Mouse (Mus musculus): ENCODE measurements around the gene Eya3. TPM values are rescaled to one million over a fixed set of nuclear protein-coding genes. Genes with fewer than 3 reads are reported as not detected.
"Not testable (repeated sequence)": the region's sequence is repeated elsewhere in the genome, so short reads cannot be mapped to it uniquely, and the experiment has no call there.

Gene Eya3
- polyA plus RNA-seq, 2 experiments: 11.5 to 13.5 TPM

- Histone ChIP-seq H3K9me3 (ENCODE audit: control insufficient read depth, low read length) (no peaks in the 10 kb centered on the region), H3K27ac (no peak overlapping the region), H3K9ac (replicated peaks) (no peak overlapping the region), H3K27me3 (ENCODE audit: control insufficient read depth, insufficient read depth, low read length) (peaks cover 6% of the 10 kb centered on the region), H3K4me3 (ENCODE audit: insufficient read depth in 1 of 2, low read depth in 2 of 2, low read length in 2 of 2) (no peak overlapping the region), H3K36me3 (replicated peaks; ENCODE audit: control insufficient read depth, insufficient read depth, low read depth) (no peaks in the 10 kb centered on the region), H3K4me2 (ENCODE audit: low read depth) (no peak overlapping the region), H3K4me1 (replicated peaks; ENCODE audit: control insufficient read depth in 2 of 2, insufficient read depth in 2 of 2, low read length in 1 of 2) (peaks cover 2 to 3% of the 10 kb centered on the region in 2 experiments)
- TF ChIP-seq CTCF (IDR thresholded peaks at IDR 0.05; ENCODE audit: low read depth): no peak
- TF ChIP-seq EP300 (IDR thresholded peaks at IDR 0.05; ENCODE audit: low read depth): no peak
- ATAC-seq (ENCODE audit: insufficient read depth) (no peak), DNase-seq (ENCODE audit: low read depth in 3 of 3, low spot score in 3 of 3) (no peak)
- 64% methylated on average over 6 of the region's 6 CpGs for WGBS (ENCODE audit: insufficient replicate concordance)
Observed at GRCm38 (mm10) chr4:132762602-132763001, 123.8 kb downstream of the Eya3 start.

GRCm38 (mm10) chr4:132763125-132763524, 124.3 kb downstream of the Eya3 start:
- H3K27ac ChIP-seq; H3K27me3 ChIP-seq (ENCODE audit: control insufficient read depth, insufficient read depth, low read length); ATAC-seq (ENCODE audit: insufficient read depth); H3K4me1 ChIP-seq (replicated peaks; ENCODE audit: control insufficient read depth in 2 of 2, insufficient read depth in 2 of 2, low read length in 1 of 2); H3K4me3 ChIP-seq (ENCODE audit: insufficient read depth in 1 of 2, low read depth in 2 of 2, low read length in 2 of 2); H3K36me3 ChIP-seq (replicated peaks; ENCODE audit: control insufficient read depth, insufficient read depth, low read depth); DNase-seq (ENCODE audit: low read depth in 3 of 3, low spot score in 3 of 3); H3K4me2 ChIP-seq (ENCODE audit: low read depth); H3K9ac ChIP-seq (replicated peaks); H3K9me3 ChIP-seq (ENCODE audit: control insufficient read depth, low read length): not testable (repeated sequence)
- WGBS (ENCODE audit: insufficient replicate concordance): 62% methylated on average over 3 of the region's 3 CpGs

DNA sequence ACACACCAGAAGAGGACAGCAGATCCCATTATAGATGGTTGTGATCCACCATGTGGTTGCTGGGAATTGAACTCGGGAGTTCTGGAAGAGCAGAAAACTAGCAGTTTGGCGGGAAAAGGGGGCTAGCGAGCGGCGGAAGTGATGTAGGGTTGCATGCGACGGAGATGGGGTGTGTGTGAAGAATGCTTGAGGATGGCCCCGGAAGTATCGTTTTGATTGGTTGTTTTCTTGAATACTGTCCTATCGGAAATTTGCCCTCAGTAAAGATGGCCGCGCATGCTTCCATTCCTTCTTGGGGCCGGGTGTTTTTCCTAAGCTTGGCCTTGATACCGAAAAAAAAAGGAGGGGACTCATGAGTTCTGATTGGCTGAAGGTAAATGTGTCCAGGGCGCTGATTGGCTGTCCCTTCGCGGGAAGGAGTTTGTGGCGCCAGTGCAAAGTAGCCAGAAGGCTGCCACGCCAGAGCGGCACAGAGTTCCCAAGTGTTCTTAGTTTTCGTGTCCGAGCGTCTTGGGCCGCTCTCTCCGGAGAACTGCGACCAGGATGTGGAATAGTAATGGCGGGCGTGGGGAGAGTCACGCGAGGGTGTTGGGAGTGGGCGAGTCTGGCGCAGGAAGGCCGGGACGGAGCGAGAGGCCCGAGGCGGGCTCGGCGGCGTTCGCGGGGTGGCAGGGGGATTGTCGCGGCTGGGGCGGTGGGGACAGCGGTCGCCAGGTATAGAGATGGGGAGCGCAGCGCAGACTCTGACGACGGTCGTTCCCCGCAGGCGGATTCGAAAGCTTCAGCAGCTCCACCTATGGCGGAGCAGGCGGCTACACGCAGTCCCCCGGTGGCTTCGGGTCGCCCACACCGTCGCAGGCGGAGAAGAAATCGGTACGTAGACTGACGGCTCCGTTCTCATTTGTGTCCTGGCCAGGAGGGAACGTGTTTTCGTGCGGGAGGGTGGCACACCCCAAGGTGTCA, 129.4 kb downstream of the Eya3 start, which contains the start of gene Rpa2:
Rpa2 (plus strand) TSS at position 419 of the 963 bp plus-strand sequence.
- Histone ChIP-seq H3K9me3 (ENCODE audit: control insufficient read depth, low read length) (no peaks in the 10 kb centered on the region), H3K4me2 (ENCODE audit: low read depth) (peak within 1 kb of the TSS; percentile 87), H3K27me3 (ENCODE audit: control insufficient read depth, insufficient read depth, low read length) (no peaks in the 10 kb centered on the region), H3K4me1 (replicated peaks; ENCODE audit: control insufficient read depth in 2 of 2, insufficient read depth in 2 of 2, low read length in 1 of 2) (peaks cover 6 to 8% of the 10 kb centered on the region in 2 experiments), H3K27ac (peak within 1 kb of the TSS; percentile 73), H3K4me3 (ENCODE audit: insufficient read depth in 1 of 2, low read depth in 2 of 2, low read length in 2 of 2) (peak within 1 kb of the TSS; percentile 81 to 90), H3K36me3 (replicated peaks; ENCODE audit: control insufficient read depth, insufficient read depth, low read depth) (peaks cover 32% of the 10 kb centered on the region), H3K9ac (replicated peaks) (peak within 1 kb of the TSS; percentile 96)
- ATAC-seq (ENCODE audit: insufficient read depth): peak; percentile 94
- peak; percentile 100 for DNase-seq (ENCODE audit: low read depth in 3 of 3, low spot score in 3 of 3)
- TF ChIP-seq CTCF (IDR thresholded peaks at IDR 0.05; ENCODE audit: low read depth) (peak; percentile 38), EP300 (IDR thresholded peaks at IDR 0.05; ENCODE audit: low read depth) (peak; percentile 60)
- under 1% methylated on average over 71 of the region's 71 CpGs for WGBS (ENCODE audit: insufficient replicate concordance)

DNA sequence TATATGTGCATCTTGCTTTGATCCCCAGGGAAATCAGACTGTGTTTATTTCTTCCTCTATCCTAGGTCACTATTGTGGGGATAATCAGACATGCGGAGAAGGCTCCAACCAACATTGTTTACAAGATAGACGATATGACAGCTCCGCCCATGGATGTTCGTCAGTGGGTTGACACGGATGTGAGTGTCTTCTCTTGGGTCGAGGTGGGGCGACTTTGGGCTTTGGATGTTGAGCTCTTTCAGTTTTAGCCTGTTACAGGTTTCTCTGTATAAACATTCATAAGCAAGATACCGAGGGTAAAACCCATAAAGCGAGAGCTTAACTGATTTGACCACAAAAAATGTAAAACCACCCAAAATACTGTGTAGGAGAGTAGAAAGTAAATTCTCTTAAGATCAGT, 133.0 kb downstream of the Eya3 start:
- Histone ChIP-seq H3K27me3 (ENCODE audit: control insufficient read depth, insufficient read depth, low read length) (no peaks in the 10 kb centered on the region), H3K9me3 (ENCODE audit: control insufficient read depth, low read length) (no peaks in the 10 kb centered on the region), H3K4me3 (ENCODE audit: insufficient read depth in 1 of 2, low read depth in 2 of 2, low read length in 2 of 2) (no peak overlapping the region), H3K36me3 (replicated peaks; ENCODE audit: control insufficient read depth, insufficient read depth, low read depth) (peaks cover 67% of the 10 kb centered on the region), H3K9ac (replicated peaks) (no peak overlapping the region), H3K4me1 (replicated peaks; ENCODE audit: control insufficient read depth in 2 of 2, insufficient read depth in 2 of 2, low read length in 1 of 2) (peaks cover 6 to 8% of the 10 kb centered on the region in 2 experiments), H3K4me2 (ENCODE audit: low read depth) (no peak overlapping the region), H3K27ac (no peak overlapping the region)
- DNase-seq (ENCODE audit: low read depth in 3 of 3, low spot score in 3 of 3): no peak
- no peak for ATAC-seq (ENCODE audit: insufficient read depth)
- no peak for TF ChIP-seq EP300 (IDR thresholded peaks at IDR 0.05; ENCODE audit: low read depth)
- no peak for TF ChIP-seq CTCF (IDR thresholded peaks at IDR 0.05; ENCODE audit: low read depth)
- WGBS (ENCODE audit: insufficient replicate concordance): 79% methylated on average over 9 of the region's 9 CpGs

Other genes starting within 250 kb of the Eya3 start
- gene Phactr4, start 216.5 kb upstream of the Eya3 start, polyA plus RNA-seq (2012; rRNA removed): 6.2 and 7.4 TPM in 2 replicates
- 10.9 and 14.0 TPM in 2 replicates for gene Phactr4, start 216.5 kb upstream of the Eya3 start, polyA plus RNA-seq (2014; fragmentation: Nextera tagmentation; extraction: Ambion mirVana)
- gene Med18, start 175.1 kb upstream of the Eya3 start, polyA plus RNA-seq (2012; rRNA removed): 4.0 and 4.3 TPM in 2 replicates
- 3.4 and 3.9 TPM in 2 replicates for gene Med18, start 175.1 kb upstream of the Eya3 start, polyA plus RNA-seq (2014; fragmentation: Nextera tagmentation; extraction: Ambion mirVana)
- 3.4 TPM in 2 replicates for gene Sesn2, start 128.5 kb upstream of the Eya3 start, polyA plus RNA-seq (2012; rRNA removed)
- gene Sesn2, start 128.5 kb upstream of the Eya3 start, polyA plus RNA-seq (2014; fragmentation: Nextera tagmentation; extraction: Ambion mirVana): 3.3 and 4.1 TPM in 2 replicates
- 544 and 902 TPM in 2 replicates for gene Atpif1, start 105.3 kb upstream of the Eya3 start, polyA plus RNA-seq (2012; rRNA removed)
- 1,811 and 1,820 TPM in 2 replicates for gene Atpif1, start 105.3 kb upstream of the Eya3 start, polyA plus RNA-seq (2014; fragmentation: Nextera tagmentation; extraction: Ambion mirVana)
- 47.6 and 84.2 TPM in 2 replicates for gene Dnajc8, start 103.4 kb upstream of the Eya3 start, polyA plus RNA-seq (2012; rRNA removed)
- gene Dnajc8, start 103.4 kb upstream of the Eya3 start, polyA plus RNA-seq (2014; fragmentation: Nextera tagmentation; extraction: Ambion mirVana): 109 and 111 TPM in 2 replicates
- 0.52 and 0.61 TPM in 2 replicates for gene Ptafr, start 74.9 kb upstream of the Eya3 start, polyA plus RNA-seq (2012; rRNA removed)
- 0.18 and 0.25 TPM in 2 replicates for gene Ptafr, start 74.9 kb upstream of the Eya3 start, polyA plus RNA-seq (2014; fragmentation: Nextera tagmentation; extraction: Ambion mirVana)
- 1.9 and 2.1 TPM in 2 replicates for gene Xkr8, start 93.6 kb downstream of the Eya3 start, polyA plus RNA-seq (2012; rRNA removed)
- gene Xkr8, start 93.6 kb downstream of the Eya3 start, polyA plus RNA-seq (2014; fragmentation: Nextera tagmentation; extraction: Ambion mirVana): 3.3 and 3.5 TPM in 2 replicates
- 0.92 and 1.1 TPM in 2 replicates for gene Smpdl3b, start 118.3 kb downstream of the Eya3 start, polyA plus RNA-seq (2012; rRNA removed)
- gene Smpdl3b, start 118.3 kb downstream of the Eya3 start, polyA plus RNA-seq (2014; fragmentation: Nextera tagmentation; extraction: Ambion mirVana): 1.2 and 1.3 TPM in 2 replicates
- gene Rpa2, start 129.3 kb downstream of the Eya3 start, polyA plus RNA-seq (2012; rRNA removed): 43.2 and 55.6 TPM in 2 replicates
- gene Rpa2, start 129.3 kb downstream of the Eya3 start, polyA plus RNA-seq (2014; fragmentation: Nextera tagmentation; extraction: Ambion mirVana): 95.7 and 104 TPM in 2 replicates
- 2.0 and 2.3 TPM in 2 replicates for gene Themis2, start 157.4 kb downstream of the Eya3 start, polyA plus RNA-seq (2012; rRNA removed)
- gene Themis2, start 157.4 kb downstream of the Eya3 start, polyA plus RNA-seq (2014; fragmentation: Nextera tagmentation; extraction: Ambion mirVana): 2.5 and 2.6 TPM in 2 replicates
- 27.2 and 37.2 TPM in 2 replicates for gene Ppp1r8, start 204.2 kb downstream of the Eya3 start, polyA plus RNA-seq (2012; rRNA removed)
- gene Ppp1r8, start 204.2 kb downstream of the Eya3 start, polyA plus RNA-seq (2014; fragmentation: Nextera tagmentation; extraction: Ambion mirVana): 33.8 and 37.2 TPM in 2 replicates
- gene Stx12, start 245.5 kb downstream of the Eya3 start, polyA plus RNA-seq (2012; rRNA removed): 10.0 and 12.9 TPM in 2 replicates
- 16.7 and 16.9 TPM in 2 replicates for gene Stx12, start 245.5 kb downstream of the Eya3 start, polyA plus RNA-seq (2014; fragmentation: Nextera tagmentation; extraction: Ambion mirVana)

Measured in liver, embryonic 14.5 days (tissue).